Mouse (Mus musculus): ENCODE data around the gene Spaca4.

DNA sequence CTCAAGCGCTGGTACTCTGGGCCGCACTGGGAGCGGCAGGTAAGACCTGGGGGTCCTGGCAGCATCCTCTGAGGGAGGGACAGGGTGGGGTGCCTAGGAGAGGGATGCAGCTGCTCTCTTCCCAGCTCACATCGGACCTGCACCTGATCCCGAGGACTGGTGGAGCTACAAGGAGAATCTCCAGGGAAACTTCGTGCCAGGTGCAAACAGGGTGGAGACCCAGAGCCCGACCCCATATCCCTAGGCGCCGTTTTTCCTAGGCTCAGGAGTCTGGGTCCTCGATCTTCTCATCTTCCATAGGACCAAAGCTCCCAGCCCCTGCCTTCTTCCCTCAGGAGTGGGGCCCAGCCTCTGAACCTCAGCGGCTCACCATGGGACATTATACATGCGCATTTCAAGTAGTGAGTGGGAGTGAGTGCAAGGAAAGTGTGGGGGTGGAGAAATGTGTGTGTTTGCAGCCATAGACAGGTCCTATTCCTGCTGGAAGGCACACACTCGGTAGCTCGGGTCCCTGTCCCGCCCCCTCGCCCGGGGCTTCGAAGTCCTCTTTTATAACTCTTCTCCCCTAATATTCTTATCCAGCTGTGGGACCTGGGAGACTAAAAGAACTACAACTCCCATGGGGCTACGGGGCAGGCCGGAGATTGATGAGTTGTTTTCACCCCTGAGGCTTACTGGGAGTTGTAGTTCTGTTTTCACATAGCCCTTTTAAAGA lies 25.2 kb downstream of the Spaca4 start:
- TF ChIP-seq CTCF (IDR thresholded peaks at IDR 0.05; ENCODE audit: insufficient read depth, low read depth, low read length) (no peak), POLR2A (IDR thresholded peaks at IDR 0.05; ENCODE audit: insufficient read depth, low read depth, low read length) (peak; percentile 39; the same call in 1 of the 2 replicates)
